Mouse (Mus musculus): ENCODE data around the gene Prkcd.

GRCm38 (mm10) chr14:30553185-30553584 lies 72.8 kb downstream of the Prkcd start:
- TF ChIP-seq MYOD1 (IDR thresholded peaks at IDR 0.05; ENCODE audit: control insufficient read depth in 1 of 3, insufficient read length in 2 of 3, low read depth in 2 of 3) (no peak), E2F4 (IDR thresholded peaks at IDR 0.05; ENCODE audit: insufficient read depth) (no peak), POLR2A (IDR thresholded peaks at IDR 0.05; ENCODE audit: insufficient read length, low read depth) (no peak), USF1 (IDR thresholded peaks at IDR 0.05; ENCODE audit: low read depth) (no peak), REST (IDR thresholded peaks at IDR 0.05; ENCODE audit: insufficient read depth, insufficient read length) (no peak), CEBPB (IDR thresholded peaks at IDR 0.05; ENCODE audit: insufficient read depth, poor library complexity, severe bottlenecking) (no peak)

All from myocyte (in vitro differentiated cells).